Mouse (Mus musculus) cerebellum, postnatal 36 days (tissue): Measurements from ENCODE around the gene Coro2a.
"Not testable (repeated sequence)": the region's sequence is repeated elsewhere in the genome, so short reads cannot be mapped to it uniquely, and the experiment has no call there.

Experiments used
- DNase-seq, 2 experiments: peaks; one replicate each; pipeline ENCODE4 v3.0.0; 2021 to 2022; ENCODE audit warnings: mixed read lengths in 2 of 2

Coro2a gene

DNA sequence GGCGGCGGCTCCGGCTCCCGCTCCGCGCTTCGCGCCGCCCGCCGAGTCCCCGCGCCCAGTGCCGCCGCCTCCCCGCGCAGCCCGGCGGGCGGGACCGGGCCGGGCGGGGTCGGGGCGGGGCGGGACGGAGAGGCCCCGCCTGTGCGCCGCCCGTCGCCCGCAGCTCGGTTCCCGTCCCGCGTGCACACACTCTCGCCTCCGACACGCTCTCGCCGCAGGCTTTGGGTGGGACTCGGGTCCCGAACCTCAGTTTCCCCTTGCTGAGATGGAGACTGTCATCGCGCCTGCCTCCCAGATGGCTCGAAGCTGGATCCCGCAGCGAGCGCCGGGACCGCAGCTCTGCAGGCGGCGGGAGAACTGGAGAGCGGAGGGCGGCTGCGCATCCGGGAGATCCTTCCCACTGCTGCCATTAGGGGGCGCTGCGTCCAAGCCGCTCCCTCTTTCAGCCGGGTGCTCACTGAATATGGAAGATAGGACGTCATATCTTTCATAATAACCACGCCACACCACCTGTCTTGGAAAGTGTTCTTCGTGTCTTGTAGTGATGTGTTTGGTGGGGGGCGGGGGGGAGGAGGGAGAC lies at the start of gene Coro2a:
TSS of gene Coro2a (minus strand) at position 359 of the 580 bp plus-strand sequence.
- peak; percentile 93 for DNase-seq

- peak; percentile 95 for DNase-seq
Measured at GRCm38 (mm10) chr4:46650086-46650753, 48.2 kb upstream of the Coro2a start, which contains the start of gene Tbc1d2. Gene Tbc1d2 (minus strand): TSS chr4:46650209.

DNA sequence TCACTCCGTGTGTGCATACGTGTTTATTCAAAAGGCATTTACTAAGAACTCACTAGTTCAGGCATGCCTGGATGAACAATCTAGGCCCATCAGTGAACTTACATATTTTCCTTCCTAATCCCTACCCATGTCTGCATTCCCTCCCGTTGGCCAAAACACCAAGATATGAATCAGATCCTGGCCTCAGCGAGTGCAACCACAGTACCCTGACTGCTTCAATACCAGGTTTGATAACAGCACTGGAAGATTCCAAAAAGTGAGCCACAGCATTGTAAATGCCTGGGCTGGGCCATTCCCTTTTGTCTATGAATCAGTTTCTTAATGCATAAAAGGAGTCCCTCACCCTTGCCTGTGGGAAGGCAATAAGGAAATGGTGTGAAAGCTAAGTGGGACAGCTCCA lies 47.2 kb upstream of the Coro2a start:
- no peak for DNase-seq

DNA sequence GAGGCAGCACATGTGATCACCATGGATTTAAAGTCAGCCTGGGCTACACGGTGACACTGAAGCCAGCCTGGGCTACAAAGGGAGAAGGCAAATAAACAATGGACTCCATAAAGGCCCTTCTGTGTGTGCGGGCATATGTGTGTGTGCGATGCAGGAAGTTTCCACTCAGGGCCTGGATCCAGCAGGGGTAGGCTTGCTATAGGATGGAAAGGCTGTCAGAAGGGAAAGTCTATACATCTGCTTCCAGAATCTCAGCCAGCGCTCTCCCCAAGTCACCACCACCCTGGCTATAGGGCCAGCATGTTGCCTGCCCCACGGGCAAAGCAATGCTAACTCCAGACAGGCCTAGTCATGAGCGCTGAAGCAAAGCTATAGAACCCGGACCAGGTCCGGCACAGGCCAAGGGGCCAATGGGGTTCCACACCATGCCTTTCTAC lies 41.7 kb upstream of the Coro2a start:
- no peak for DNase-seq

DNA sequence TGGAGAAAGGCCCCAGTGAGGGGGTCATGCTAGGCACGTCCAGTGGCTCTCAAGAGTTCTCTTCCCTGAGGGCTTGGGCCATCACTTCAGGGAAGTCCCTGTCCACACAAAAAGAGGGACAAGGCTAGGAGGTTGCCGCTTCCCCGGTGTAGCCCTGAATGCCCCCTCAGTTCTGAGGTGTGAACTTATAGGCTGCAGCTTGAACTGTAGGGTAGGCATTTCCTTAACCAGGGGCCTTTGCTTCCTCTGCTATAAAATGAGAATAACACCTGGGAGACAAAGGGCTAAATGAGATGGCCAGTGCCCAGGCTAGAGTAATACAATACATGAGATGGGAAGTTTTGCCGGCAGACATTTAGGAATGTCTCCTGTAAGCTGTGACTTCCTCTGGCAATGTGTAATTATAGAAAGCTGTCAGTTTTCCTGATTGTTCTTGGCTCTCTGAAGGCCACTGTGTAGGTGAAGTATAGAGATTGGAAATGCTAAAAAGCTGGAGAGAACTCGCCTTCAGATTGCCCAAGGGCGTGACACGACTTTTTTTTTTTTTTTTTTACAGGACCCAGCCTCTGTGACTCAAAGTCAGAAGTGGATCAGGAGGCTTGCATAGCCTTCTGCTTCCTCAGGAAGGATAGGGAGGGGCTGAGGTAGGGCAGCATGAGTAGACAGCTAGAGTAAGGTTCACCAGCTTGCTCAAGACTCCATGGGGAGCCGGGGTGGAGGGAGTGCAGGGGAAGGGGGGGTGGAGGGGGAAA lies 41.1 kb upstream of the Coro2a start:
- no peak for DNase-seq

DNA sequence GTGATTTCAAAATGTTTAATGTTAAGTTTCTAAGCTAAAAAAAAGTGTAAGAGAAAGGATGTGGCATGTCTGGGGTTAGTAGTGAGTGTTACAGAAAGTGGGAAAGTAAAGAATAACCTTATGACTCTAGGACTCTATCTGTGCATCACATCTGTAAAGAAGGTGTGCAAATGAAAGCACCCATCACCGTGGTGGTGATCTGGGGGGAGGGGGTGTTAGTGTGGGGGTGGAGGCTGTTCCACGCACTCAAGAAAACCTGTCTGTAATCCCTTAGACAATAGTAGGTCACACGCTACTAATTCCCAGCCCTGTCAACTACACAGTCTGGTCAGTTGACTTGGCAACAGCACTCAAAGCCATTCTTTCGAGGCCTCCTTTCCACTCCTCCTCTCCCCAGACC lies 39.3 kb upstream of the Coro2a start:
- no peak for DNase-seq

- no peak for DNase-seq
Measured at GRCm38 (mm10) chr4:46639866-46640265, 37.9 kb upstream of the Coro2a start.

DNA sequence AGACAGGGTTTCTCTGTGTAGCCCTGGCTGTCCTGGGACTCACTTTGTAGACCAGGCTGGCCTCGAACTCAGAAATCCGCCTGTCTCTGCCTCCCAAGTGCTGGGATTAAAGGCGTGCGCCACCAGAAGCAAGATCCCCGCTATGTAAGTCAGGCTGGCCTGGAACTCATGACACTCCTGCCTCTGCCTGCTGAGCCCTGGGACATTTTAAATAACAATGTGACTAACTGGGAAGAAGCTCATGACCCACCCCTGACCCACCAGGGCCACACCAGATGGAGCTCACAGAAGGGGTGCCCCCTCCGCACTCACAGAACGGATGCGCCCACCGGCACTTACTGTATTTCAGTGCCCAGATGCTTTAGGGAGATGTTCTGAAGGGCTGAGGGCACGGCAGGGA lies 35.2 kb upstream of the Coro2a start:
- DNase-seq = not testable (repeated sequence)

DNA sequence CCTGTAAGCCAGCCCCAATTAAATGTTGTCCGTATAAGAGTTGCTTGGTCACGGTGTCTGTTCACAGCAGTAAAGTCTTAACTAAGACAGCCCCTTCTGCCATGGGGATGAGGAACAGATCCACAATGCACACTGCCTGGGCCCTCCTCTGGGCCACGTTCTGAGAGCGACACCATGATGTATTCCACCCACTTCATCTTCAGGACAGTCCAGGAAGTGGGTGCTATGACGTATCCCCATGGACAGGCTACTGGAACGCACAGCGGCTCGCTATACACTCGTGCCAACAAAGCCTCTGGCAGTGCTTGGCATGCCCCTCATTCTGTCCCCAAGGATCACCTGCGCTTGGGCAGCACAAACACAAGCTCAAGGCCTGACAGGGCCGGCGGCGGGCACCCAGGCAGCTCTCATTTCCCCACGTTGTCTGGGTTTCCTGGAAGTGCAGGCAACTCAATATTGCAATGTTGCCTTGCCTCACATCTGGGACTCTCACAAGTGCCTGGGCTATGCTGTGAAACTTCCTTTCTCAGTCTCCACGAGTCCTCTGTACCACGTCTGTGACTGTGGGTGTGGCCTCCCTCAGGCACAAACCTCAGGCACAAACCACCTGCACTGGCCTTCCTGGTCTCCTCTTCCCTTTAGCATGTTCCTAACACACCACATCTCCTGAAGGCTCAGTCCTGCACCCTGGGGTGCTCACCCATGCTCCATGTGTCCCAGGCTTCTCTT lies 33.9 kb upstream of the Coro2a start:
- no peak for DNase-seq

DNA sequence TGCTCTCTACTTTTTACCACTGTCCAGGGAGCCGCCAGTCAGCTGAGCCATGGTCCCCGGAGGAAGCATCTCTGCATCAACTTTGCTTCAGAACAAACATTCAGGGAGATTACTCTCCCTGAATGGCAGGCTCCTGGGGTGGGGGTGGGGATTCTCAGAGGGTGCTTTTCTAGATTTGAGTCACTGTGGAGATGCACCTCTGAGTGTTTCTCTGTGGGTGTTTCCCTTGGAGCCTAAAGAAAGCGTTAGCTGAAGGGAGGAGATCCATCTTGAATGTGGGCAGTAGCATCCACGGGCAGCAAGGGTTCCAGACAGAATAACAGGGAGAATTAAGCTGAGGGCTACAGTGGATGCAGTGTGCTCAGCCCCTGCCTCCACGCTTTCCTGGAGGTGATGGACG lies 32.9 kb upstream of the Coro2a start:
- DNase-seq = no peak

DNA sequence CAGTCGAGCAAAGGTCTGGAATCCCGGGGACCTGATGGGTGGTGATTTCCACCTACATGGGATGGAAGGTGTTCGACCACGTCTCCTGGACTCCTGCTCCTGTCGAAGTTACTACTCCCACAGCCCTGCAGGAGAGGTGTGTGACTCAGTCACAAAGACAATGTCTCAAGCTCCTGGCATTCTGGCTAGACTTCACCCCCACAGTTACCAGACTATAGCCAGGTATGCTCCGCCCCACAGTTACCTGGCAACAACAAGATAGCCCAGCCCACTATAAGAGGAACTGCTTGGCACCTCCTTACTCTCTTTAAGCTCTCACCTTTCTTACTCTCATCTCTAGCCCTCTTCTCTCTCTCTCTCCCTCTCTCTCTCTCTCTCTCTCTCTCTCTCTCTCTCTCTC lies 31.6 kb upstream of the Coro2a start:
- DNase-seq = not testable (repeated sequence)

GRCm38 (mm10) chr4:46632465-46632864 lies 30.5 kb upstream of the Coro2a start:
- no peak for DNase-seq

- DNase-seq = no peak
Measured at GRCm38 (mm10) chr4:46630390-46630789, 28.4 kb upstream of the Coro2a start.

DNA sequence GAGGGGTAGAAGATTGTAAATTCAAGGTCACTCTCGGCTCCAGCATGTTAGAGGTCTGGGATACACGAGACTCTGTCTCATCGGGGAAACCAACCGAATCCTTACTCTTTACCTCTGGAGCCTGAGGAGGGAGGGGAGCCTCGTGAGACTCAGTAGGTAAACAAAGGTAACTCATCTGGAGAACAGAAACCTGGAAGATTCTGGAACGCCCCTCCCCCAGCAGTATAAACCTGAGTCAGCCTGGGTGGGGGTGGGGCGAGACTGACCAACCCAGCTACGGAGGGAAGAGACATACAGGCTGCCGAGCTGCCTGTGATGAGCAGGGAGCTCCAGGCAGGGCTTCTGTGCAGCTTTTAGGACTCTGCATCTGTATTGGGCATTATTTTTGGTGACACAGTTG lies 26.9 kb upstream of the Coro2a start:
- no peak for DNase-seq

- DNase-seq = no peak
Measured at GRCm38 (mm10) chr4:46628081-46628480, 26.1 kb upstream of the Coro2a start.

- peak; percentile 85 for DNase-seq
Measured at GRCm38 (mm10) chr4:46625101-46625500, 23.1 kb upstream of the Coro2a start.

DNA sequence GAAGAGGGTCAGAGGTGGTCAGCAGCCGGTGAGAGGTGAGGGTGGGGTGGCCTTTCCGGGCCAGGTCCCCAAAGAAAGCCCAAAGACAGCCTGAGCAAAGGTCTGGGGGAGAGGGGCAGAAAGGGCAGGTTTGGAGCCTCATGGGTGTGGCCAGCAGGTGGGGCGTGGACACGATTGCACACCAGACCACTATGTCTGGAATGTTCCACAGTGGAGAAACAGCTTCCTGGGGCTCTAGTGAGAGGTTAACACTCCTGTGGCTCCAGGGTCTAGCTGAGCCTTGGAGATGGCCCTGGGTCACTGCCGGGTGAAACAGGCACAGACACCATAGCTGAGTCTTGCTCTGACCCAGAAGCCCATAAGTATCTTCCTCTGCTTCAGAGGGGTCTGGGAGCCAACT lies 21.0 kb upstream of the Coro2a start:
- DNase-seq = no peak

- DNase-seq = no peak
Measured at GRCm38 (mm10) chr4:46620946-46621345, 18.9 kb upstream of the Coro2a start.

DNA sequence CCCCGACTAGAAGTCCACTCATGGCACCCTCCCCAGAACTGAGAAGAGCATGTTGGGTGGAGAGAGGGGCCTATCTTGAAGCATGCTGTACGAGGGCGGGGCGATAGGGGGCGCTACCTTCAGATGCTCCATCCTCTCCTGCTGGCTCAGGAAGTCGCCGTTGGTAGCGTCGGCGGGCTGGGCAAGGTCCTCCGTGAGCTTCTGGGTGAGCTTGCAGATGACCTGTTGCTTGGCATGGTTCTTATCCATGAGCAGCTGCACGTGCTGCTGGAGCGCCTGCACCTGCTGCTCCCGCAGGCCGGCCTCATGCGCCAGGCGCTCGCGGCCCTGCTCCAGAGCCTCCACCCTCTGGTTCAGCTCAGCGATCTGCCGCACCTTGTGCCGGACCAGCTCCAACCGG lies 18.3 kb upstream of the Coro2a start:
- DNase-seq = peak; percentile 36 to 48

DNA sequence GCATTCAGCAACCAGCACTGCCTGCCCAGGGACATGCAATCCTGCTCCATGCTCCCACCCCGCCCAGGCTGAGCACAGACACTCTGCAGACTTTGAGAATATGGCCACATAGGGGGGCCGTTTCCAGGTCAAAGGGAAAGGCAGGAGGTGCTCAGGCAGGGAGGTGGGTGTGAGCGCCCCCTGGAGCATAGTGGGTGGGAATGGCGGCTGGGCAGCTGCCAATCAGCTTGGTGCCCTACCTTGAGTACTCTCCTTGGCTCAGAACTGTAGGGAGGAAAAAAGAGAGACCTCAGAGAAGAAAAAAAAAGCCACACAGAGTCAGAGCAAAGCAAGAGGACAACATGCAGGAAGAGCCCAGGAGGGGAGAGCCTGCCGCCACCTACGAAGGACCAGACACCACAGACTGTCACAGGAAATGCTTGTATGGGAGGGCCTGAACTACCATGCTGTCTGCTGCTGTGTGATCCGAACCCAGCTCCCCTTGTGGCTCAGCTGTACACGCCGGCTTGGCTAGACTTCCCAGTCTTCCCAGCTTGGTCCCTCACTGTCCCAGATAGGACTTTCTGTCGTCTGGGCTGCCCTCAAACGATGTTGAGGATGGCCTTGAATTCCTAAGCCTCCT lies 16.3 kb upstream of the Coro2a start:
- DNase-seq = no peak

- no peak for DNase-seq
Measured at GRCm38 (mm10) chr4:46617408-46617807, 15.4 kb upstream of the Coro2a start.

DNA sequence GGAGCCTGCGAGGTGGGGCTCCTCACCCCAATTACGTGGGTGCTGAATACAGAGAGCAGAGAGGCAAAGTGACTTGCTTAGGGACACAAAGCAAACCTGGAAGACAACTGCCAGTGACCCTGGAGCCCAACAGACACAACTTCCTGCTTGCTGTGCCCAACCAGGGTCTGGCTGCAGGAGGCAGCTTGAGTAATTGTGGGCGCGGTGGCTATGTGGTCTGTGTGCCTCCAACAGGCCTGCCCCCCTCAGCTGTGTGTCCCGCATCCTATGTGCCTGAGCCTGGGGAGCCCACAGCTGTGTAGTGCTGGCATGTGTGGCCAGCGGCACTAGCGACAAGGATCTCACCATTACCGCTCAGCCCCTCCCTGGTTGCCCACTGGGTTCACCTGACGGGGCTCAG lies 12.6 kb upstream of the Coro2a start:
- no peak for DNase-seq

- no peak for DNase-seq
Measured at GRCm38 (mm10) chr4:46613618-46614017, 11.6 kb upstream of the Coro2a start.
